Mouse (Mus musculus) right cerebral cortex, postnatal 25 days (tissue): ENCODE data around the gene Tmem132d.
A peak's percentile ranks its signal among the peaks of the same experiment; 100 is the strongest.
"Not testable (repeated sequence)": the region's sequence is repeated elsewhere in the genome, so short reads cannot be mapped to it uniquely, and the experiment has no call there.

Experiments used
- DNase-seq: peaks from one replicate; pipeline ENCODE4 v3.0.0; 2022

The Tmem132d gene

DNA sequence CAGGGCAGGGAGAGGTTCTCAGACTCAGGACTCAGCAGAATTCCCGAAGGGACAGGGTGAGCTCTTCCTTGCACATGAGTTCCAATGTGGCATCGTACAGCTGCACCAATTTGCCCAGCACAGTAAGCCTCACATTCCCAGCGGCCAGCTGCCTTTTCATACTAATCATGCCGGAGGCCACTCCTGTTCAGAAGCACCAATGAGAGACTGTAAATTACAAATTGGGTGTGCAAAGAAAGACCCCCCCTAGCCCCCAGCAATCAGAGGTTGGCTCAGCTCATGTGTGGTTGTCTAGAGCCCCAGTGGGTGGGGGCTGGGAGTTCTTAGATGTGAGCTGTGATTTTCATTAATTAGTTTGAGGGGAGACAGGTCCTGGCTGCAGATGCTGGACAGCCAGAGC lies 677.3 kb downstream of the Tmem132d start:
- no peak for DNase-seq

DNA sequence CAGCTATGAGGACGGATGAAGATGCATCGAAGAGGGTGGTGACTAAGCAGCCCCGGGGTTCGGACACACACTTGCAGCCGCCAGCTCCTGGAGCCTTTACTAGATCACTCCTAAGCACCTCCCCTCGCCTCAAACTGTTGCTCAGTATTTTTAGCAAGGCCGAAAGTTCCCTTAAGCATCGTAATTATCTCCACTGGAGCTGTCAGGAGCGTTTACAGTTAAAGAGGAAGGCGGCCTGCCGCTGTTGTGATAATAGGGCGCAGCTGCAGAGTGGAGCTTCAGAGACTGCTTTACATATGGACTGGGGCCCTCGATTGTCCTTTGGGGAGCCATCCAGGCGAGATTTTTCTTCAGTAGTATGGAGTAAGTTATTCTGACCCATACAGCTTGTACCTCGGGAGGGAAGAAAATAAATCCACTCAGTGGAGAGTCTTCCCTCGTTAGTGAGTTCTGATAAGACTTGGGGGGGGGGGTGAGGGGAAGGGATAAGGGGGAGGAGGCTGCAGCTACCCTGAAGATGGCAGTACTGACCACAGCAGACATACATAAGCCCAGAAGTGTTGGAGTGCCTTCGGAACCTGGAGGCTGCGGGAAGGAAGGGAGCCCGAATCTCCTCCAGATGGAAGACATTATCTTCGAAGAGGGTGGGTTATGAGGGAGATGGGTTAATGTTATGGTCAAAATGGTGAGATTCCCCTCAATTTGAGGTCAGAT lies 681.5 kb downstream of the Tmem132d start:
- DNase-seq: peak; percentile 6

DNA sequence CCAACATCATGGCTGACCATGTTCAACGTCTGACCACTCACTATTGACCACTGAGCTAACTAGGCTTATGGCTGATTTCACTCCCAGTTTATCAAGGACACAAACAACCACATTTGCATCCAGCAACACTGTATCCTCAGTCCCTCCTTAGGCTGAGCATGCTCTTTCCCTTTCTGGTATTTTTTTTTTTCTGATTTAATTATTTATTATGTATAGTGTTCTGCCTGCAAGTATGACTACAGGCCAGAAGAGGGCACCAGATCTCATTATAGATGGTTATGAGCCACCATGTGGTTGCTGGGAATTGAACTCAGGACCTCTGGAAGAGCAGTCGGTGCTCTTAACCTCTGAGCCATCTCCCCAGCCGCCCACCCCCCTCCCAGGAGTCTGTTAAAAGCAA lies 683.3 kb downstream of the Tmem132d start:
- DNase-seq: not testable (repeated sequence)

DNA sequence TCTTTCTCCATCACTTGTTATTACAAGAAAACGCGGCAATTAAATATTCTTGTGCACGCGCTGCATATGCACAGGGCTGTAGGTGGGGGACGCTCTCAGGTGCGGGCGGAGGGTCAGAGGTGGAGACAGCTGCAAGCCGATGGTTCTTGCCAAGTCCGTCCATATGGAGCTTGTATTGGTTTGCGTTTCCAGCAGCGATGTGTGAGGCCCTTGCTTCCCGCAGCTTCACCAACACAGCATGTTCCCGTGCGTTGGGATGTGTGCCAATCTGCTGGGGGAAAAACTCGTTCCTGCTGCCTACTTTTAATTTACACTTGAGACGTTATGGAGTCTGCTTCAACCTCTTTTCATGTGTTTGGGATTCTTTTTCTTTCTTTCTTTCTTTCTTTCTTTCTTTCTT lies 691.5 kb downstream of the Tmem132d start:
- DNase-seq: peak; percentile 46
